Mouse (Mus musculus): ENCODE data around the gene Slc7a5. TPM values are rescaled to one million over a fixed set of nuclear protein-coding genes. Genes with fewer than 3 reads are reported as not detected.

The Slc7a5 gene
- total RNA-seq, 1 experiment: 173 TPM

GRCm38 (mm10) chr8:121911400-121911799 lies 3.9 kb upstream of the Slc7a5 start:
- no peaks in the 10 kb centered on the region for H3K36me3 ChIP-seq (ENCODE audit: control insufficient read depth, insufficient read depth, low read length, poor library complexity, severe bottlenecking)

GRCm38 (mm10) chr8:121909663-121910062 lies 2.2 kb upstream of the Slc7a5 start:
- Histone ChIP-seq H3K4me3 (ENCODE audit: insufficient read depth in 1 of 2, low read depth in 1 of 2, low read length in 2 of 2, poor library complexity in 1 of 2, severe bottlenecking in 1 of 2) (no peak overlapping the region; a peak in 1 of 4 replicates), H3K36me3 (ENCODE audit: control insufficient read depth, insufficient read depth, low read length, poor library complexity, severe bottlenecking) (peaks cover 6% of the 10 kb centered on the region; the same call in 1 of the 2 replicates), H3K9ac (ENCODE audit: insufficient read depth, low read depth, low read length, poor library complexity, severe bottlenecking) (no peak overlapping the region), H3K9me3 (ENCODE audit: control insufficient read depth, insufficient read depth, low read depth, low read length) (no peaks in the 10 kb centered on the region), H3K4me1 (ENCODE audit: control insufficient read depth in 2 of 2, insufficient read depth in 2 of 2, low read length in 2 of 2, poor library complexity in 1 of 2) (peaks cover 10 to 11% of the 10 kb centered on the region in 2 experiments; a peak in 2 of 4 replicates), H3K27ac (ENCODE audit: insufficient read depth, low read depth, low read length, poor library complexity, severe bottlenecking) (no peak overlapping the region)
- TF ChIP-seq ZC3H11A (IDR thresholded peaks at IDR 0.05; ENCODE audit: borderline replicate concordance, low read depth, low read length) (0 out of 2 replicates have a peak, but pooled peaks have one; percentile 36), ZNF384 (IDR thresholded peaks at IDR 0.05; ENCODE audit: low read depth, low read length) (no peak)
- peak; percentile 54 for DNase-seq (ENCODE audit: low read depth, low spot score)
- in situ Hi-C loops (cut with MboI; ENCODE audit: low sequenced_read_pairs in 2 of 2, unreplicated experiment in 2 of 2): loop anchor here in 1 of 2 experiments (10.0 kb wide), 1 partner anchor 55 kb away; no protein-coding TSS in a partner anchor

More at GRCm38 (mm10) chr8:121911400-121911799, 3.9 kb upstream of the Slc7a5 start:
- DNase-seq (ENCODE audit: low read depth, low spot score): no peak
- Histone ChIP-seq H3K4me3 (ENCODE audit: insufficient read depth in 1 of 2, low read depth in 1 of 2, low read length in 2 of 2, poor library complexity in 1 of 2, severe bottlenecking in 1 of 2) (no peak overlapping the region), H3K27ac (ENCODE audit: insufficient read depth, low read depth, low read length, poor library complexity, severe bottlenecking) (no peak overlapping the region), H3K9me3 (ENCODE audit: control insufficient read depth, insufficient read depth, low read depth, low read length) (no peaks in the 10 kb centered on the region), H3K4me1 (ENCODE audit: control insufficient read depth in 2 of 2, insufficient read depth in 2 of 2, low read length in 2 of 2, poor library complexity in 1 of 2) (peaks cover 3 to 7% of the 10 kb centered on the region in 2 experiments; a peak in 2 of 4 replicates), H3K9ac (ENCODE audit: insufficient read depth, low read depth, low read length, poor library complexity, severe bottlenecking) (no peak overlapping the region)
- in situ Hi-C loops (cut with MboI; ENCODE audit: low sequenced_read_pairs in 2 of 2, unreplicated experiment in 2 of 2): loop anchor here in 1 of 2 experiments (10.0 kb wide), 1 partner anchor 57 kb away; no protein-coding TSS in a partner anchor
- TF ChIP-seq HCFC1 (IDR thresholded peaks at IDR 0.05; ENCODE audit: borderline replicate concordance, insufficient read depth, low read length): no peak

- no peak for TF ChIP-seq CHD2 (IDR thresholded peaks at IDR 0.05; ENCODE audit: low read depth, low read length)
- TF ChIP-seq ZC3H11A (IDR thresholded peaks at IDR 0.05; ENCODE audit: borderline replicate concordance, low read depth, low read length): no peak
- no peak for TF ChIP-seq HCFC1 (IDR thresholded peaks at IDR 0.05; ENCODE audit: borderline replicate concordance, insufficient read depth, low read length)
- TF ChIP-seq MAFK (IDR thresholded peaks at IDR 0.05; ENCODE audit: insufficient read depth, low read depth, low read length): no peak
- no peak for TF ChIP-seq ZNF384 (IDR thresholded peaks at IDR 0.05; ENCODE audit: low read depth, low read length)
- H3K4me1 ChIP-seq (ENCODE audit: control insufficient read depth in 2 of 2, insufficient read depth in 2 of 2, low read length in 2 of 2, poor library complexity in 1 of 2): peaks cover 10 to 13% of the 10 kb centered on the region in 2 experiments; a peak in 3 of 4 replicates
- in situ Hi-C loops (cut with MboI; ENCODE audit: low sequenced_read_pairs in 2 of 2, unreplicated experiment in 2 of 2): no loop called here
- no peak overlapping the region for H3K4me3 ChIP-seq (ENCODE audit: insufficient read depth in 1 of 2, low read depth in 1 of 2, low read length in 2 of 2, poor library complexity in 1 of 2, severe bottlenecking in 1 of 2)
- DNase-seq (ENCODE audit: low read depth, low spot score): no peak
- H3K9ac ChIP-seq (ENCODE audit: insufficient read depth, low read depth, low read length, poor library complexity, severe bottlenecking): no peak overlapping the region
- H3K9me3 ChIP-seq (ENCODE audit: control insufficient read depth, insufficient read depth, low read depth, low read length): no peaks in the 10 kb centered on the region
- no peak overlapping the region for H3K27ac ChIP-seq (ENCODE audit: insufficient read depth, low read depth, low read length, poor library complexity, severe bottlenecking)
- H3K36me3 ChIP-seq (ENCODE audit: control insufficient read depth, insufficient read depth, low read length, poor library complexity, severe bottlenecking): peaks cover 11% of the 10 kb centered on the region; the same call in 1 of the 2 replicates
Observed at GRCm38 (mm10) chr8:121909148-121909541, 1.7 kb upstream of the Slc7a5 start.

GRCm38 (mm10) chr8:121908378-121909147 lies 1.1 kb upstream of the Slc7a5 start:
- Histone ChIP-seq H3K9me3 (ENCODE audit: control insufficient read depth, insufficient read depth, low read depth, low read length) (no peaks in the 10 kb centered on the region), H3K4me3 (ENCODE audit: insufficient read depth in 1 of 2, low read depth in 1 of 2, low read length in 2 of 2, poor library complexity in 1 of 2, severe bottlenecking in 1 of 2) (peak overlapping the region; percentile 73 to 92), H3K9ac (ENCODE audit: insufficient read depth, low read depth, low read length, poor library complexity, severe bottlenecking) (peak overlapping the region; percentile 67; the same call in 1 of the 2 replicates), H3K4me1 (ENCODE audit: control insufficient read depth in 2 of 2, insufficient read depth in 2 of 2, low read length in 2 of 2, poor library complexity in 1 of 2) (peaks cover 10 to 18% of the 10 kb centered on the region in 2 experiments; a peak in 3 of 4 replicates), H3K27ac (ENCODE audit: insufficient read depth, low read depth, low read length, poor library complexity, severe bottlenecking) (no peak overlapping the region), H3K36me3 (ENCODE audit: control insufficient read depth, insufficient read depth, low read length, poor library complexity, severe bottlenecking) (peaks cover 14% of the 10 kb centered on the region; the same call in 1 of the 2 replicates)
- TF ChIP-seq CHD2 (IDR thresholded peaks at IDR 0.05; ENCODE audit: low read depth, low read length) (no peak), ZC3H11A (IDR thresholded peaks at IDR 0.05; ENCODE audit: borderline replicate concordance, low read depth, low read length) (no peak), ZNF384 (IDR thresholded peaks at IDR 0.05; ENCODE audit: low read depth, low read length) (no peak), HCFC1 (IDR thresholded peaks at IDR 0.05; ENCODE audit: borderline replicate concordance, insufficient read depth, low read length) (no peak), MAFK (IDR thresholded peaks at IDR 0.05; ENCODE audit: insufficient read depth, low read depth, low read length) (no peak)
- in situ Hi-C loops (cut with MboI; ENCODE audit: low sequenced_read_pairs in 2 of 2, unreplicated experiment in 2 of 2): no loop called here
- DNase-seq (ENCODE audit: low read depth, low spot score): no peak

Data from ES-E14 (cell line).